Mouse (Mus musculus) inflammation-experienced regulatory T-cells, adult 6 months (primary cell): Measurements from ENCODE around the gene Hpse. TPM values are rescaled to one million over a fixed set of nuclear protein-coding genes. Genes with fewer than 3 reads are reported as not detected.

ENCODE experiments used
- ATAC-seq: one replicate; pipeline ENCODE4 v1.8.0; 2017
- polyA plus RNA-seq, 3 experiments: library from polyadenylated mRNA; unstranded; fragments of 100-300 nt; shearing (Covaris generic); gene quantifications; one replicate each; pipeline ENCODE4 v1.2.1; 2017

Hpse gene
- polyA plus RNA-seq, 3 experiments from 2014 or later, result 0.69 to 1.3 (median 0.91) TPM

- no peak for ATAC-seq
These were observed 33.9 kb downstream of the Hpse start for GRCm38 (mm10) chr5:100685631-100686030.

GRCm38 (mm10) chr5:100680542-100680933 is 39.0 kb downstream of the Hpse start:
- no peak for ATAC-seq

- ATAC-seq, result no peak
These were observed 39.5 kb downstream of the Hpse start for GRCm38 (mm10) chr5:100679911-100680541.

GRCm38 (mm10) chr5:100674711-100675376 is 44.7 kb downstream of the Hpse start, which contains the start of gene Coq2:
Coq2 (minus strand) TSS chr5:100675140.
- ATAC-seq, result peak; percentile 72

GRCm38 (mm10) chr5:100673745-100674486 is 45.6 kb downstream of the Hpse start:
- ATAC-seq, result peak; percentile 82

GRCm38 (mm10) chr5:100672403-100672802 is 47.1 kb downstream of the Hpse start:
- ATAC-seq, result no peak

GRCm38 (mm10) chr5:100671897-100672296 is 47.6 kb downstream of the Hpse start:
- ATAC-seq, result no peak

GRCm38 (mm10) chr5:100671398-100671797 is 48.1 kb downstream of the Hpse start:
- no peak for ATAC-seq

- ATAC-seq, result no peak
These were observed 52.6 kb downstream of the Hpse start for GRCm38 (mm10) chr5:100666965-100667364.

- peak; percentile 99 for ATAC-seq
These were observed 55.7 kb downstream of the Hpse start for GRCm38 (mm10) chr5:100663854-100664253.

- ATAC-seq, result no peak
These were observed 56.5 kb downstream of the Hpse start for GRCm38 (mm10) chr5:100663011-100663410.

- no peak for ATAC-seq
These were observed 61.1 kb downstream of the Hpse start for GRCm38 (mm10) chr5:100658460-100658859.

- no peak for ATAC-seq
These were observed 63.2 kb downstream of the Hpse start for GRCm38 (mm10) chr5:100656352-100656751.

- no peak for ATAC-seq
These were observed 67.2 kb downstream of the Hpse start for GRCm38 (mm10) chr5:100652327-100652726.

GRCm38 (mm10) chr5:100651486-100651885 is 68.0 kb downstream of the Hpse start:
- ATAC-seq, result peak; percentile 94

- no peak for ATAC-seq
These were observed 68.5 kb downstream of the Hpse start for GRCm38 (mm10) chr5:100650969-100651368.

GRCm38 (mm10) chr5:100648546-100648945 is 71.0 kb downstream of the Hpse start:
- no peak for ATAC-seq

GRCm38 (mm10) chr5:100648046-100648445 is 71.5 kb downstream of the Hpse start:
- ATAC-seq, result no peak

- ATAC-seq, result no peak
These were observed 73.0 kb downstream of the Hpse start for GRCm38 (mm10) chr5:100646558-100646957.

GRCm38 (mm10) chr5:100643991-100644535 is 75.5 kb downstream of the Hpse start:
- ATAC-seq, result peak; percentile 35

- ATAC-seq, result peak; percentile 72
These were observed 76.1 kb downstream of the Hpse start for GRCm38 (mm10) chr5:100643253-100643990.

GRCm38 (mm10) chr5:100642316-100642715 is 77.2 kb downstream of the Hpse start:
- ATAC-seq, result no peak

- no peak for ATAC-seq
These were observed 81.0 kb downstream of the Hpse start for GRCm38 (mm10) chr5:100638483-100638882.
